8 mouse cellular contexts compared by ENCODE assay signal in the genomic region with DNA sequence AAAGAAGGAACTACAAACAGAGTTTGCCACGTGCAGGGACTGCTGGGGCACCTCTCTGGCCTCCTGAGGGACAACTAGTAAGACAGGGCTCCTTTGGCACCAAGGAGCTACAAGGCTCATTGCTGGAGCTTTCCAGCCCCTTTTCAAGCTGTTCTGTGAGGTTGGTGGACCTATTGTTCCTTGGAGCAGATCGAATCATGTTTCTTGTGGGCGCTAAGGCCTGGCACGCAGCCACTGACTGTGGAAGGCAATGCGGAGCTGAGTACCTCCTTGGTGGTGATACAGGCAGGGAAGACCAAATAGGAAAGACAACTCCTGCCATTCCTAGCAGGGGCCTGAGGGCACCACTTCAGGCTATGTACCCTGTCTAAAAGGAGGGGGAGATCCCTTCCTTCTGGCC.
"Had no signal": no experiment of that assay in that cellular context is flagged by ENCODE, and none has a peak within 500 bp of the region (broad histone marks: within the 10 kb centered on the region; RNA-seq: fewer than 3 reads in every experiment).

No protein-coding gene starts in this region.

- DNase-seq: kidney, adult 2 months; liver, embryonic 13.5 days; lung, adult 2 months; lung, postnatal 14 days; retina, postnatal 1 day; right cerebral cortex, postnatal 25 days; spleen, adult 18-20 months; thymus, postnatal 25 days had no signal
